Mouse (Mus musculus) liver, embryonic 12.5 days (tissue): ENCODE data around the gene Prune1. TPM values are rescaled to one million over a fixed set of nuclear protein-coding genes. Genes with fewer than 3 reads are reported as not detected.
A peak's percentile ranks its signal among the peaks of the same experiment; 100 is the strongest.

Source experiments
- ATAC-seq: fragments of 200-750 bp; cut with Nextera tagmentation; 2 replicates; pipeline ENCODE4 v1.8.0; 2017; ENCODE audit warnings: moderate number of reproducible peaks, mild to moderate bottlenecking, moderate library complexity
- H3K27ac ChIP-seq: fragments of 300-500 bp; sonication (generic); 2 replicates; pipeline ENCODE4 v1.5.1; 2016; ENCODE audit warnings: mild to moderate bottlenecking
- H3K27me3 ChIP-seq: fragments of 300-500 bp; sonication (generic); replicated peaks from 2 replicates; pipeline ENCODE4 v1.6.1; 2016; ENCODE audit warnings: mild to moderate bottlenecking, moderate library complexity
- H3K36me3 ChIP-seq: fragments of 300-500 bp; sonication (generic); 2 replicates; pipeline ENCODE4 v1.6.1; 2016; ENCODE audit warnings: mild to moderate bottlenecking, moderate library complexity
- H3K4me1 ChIP-seq: fragments of 300-500 bp; sonication (generic); 2 replicates; pipeline ENCODE4 v1.6.1; 2016
- H3K4me2 ChIP-seq: fragments of 300-500 bp; sonication (generic); 2 replicates; pipeline ENCODE4 v1.6.1; 2016; ENCODE audit warnings: mild to moderate bottlenecking, moderate library complexity
- H3K4me3 ChIP-seq: fragments of 300-500 bp; sonication (generic); 2 replicates; pipeline ENCODE4 v1.5.1; 2016; ENCODE audit warnings: mild to moderate bottlenecking, moderate library complexity
- H3K9ac ChIP-seq: fragments of 300-500 bp; sonication (generic); 2 replicates; pipeline ENCODE4 v1.6.1; 2016; ENCODE audit warnings: mild to moderate bottlenecking, moderate library complexity
- H3K9me3 ChIP-seq: fragments of 300-500 bp; sonication (generic); replicated peaks from 2 replicates; pipeline ENCODE4 v1.6.1; 2016; ENCODE audit warnings: mild to moderate bottlenecking, moderate library complexity
- WGBS: fragments of 180-500 bp; shearing (Covaris S2); methylation state at CpG from one replicate; pipeline ENCODE4 v1.1.7; 2016; ENCODE audit not compliant: insufficient replicate concordance; 5-methylcytosine and 5-hydroxymethylcytosine counted together
- polyA plus RNA-seq: library from polyadenylated mRNA; unstranded; fragments of >200 nt; fragmentation: Nextera tagmentation; extraction: Ambion mirVana; gene quantifications from 2 replicates; pipeline ENCODE4 v1.2.1, GENCODE M21; 2016

The Prune1 gene
- polyA plus RNA-seq, 1 experiment from 2014 or later: 11.8 TPM

GRCm38 (mm10) chr3:95296103-95296469, 14.2 kb upstream of the Prune1 start:
- Histone ChIP-seq H3K4me1 (peaks cover 44% of the 10 kb centered on the region), H3K4me3 (no peak overlapping the region), H3K27ac (no peak overlapping the region), H3K36me3 (peaks cover 55% of the 10 kb centered on the region), H3K4me2 (no peak overlapping the region), H3K9me3 (no peaks in the 10 kb centered on the region), H3K27me3 (no peaks in the 10 kb centered on the region), H3K9ac (0 out of 2 replicates have a peak overlapping the region, but pooled peaks have one; percentile 28)
- 22% methylated on average over 5 of the region's 5 CpGs for whole genome bisulfite sequencing
- ATAC-seq: no peak

- Histone ChIP-seq H3K27ac (peak overlapping the region; percentile 30; the same call in 1 of the 2 replicates), H3K9ac (peak overlapping the region; percentile 28; the same call in 1 of the 2 replicates), H3K4me3 (no peak overlapping the region), H3K27me3 (no peaks in the 10 kb centered on the region), H3K36me3 (peaks cover 58% of the 10 kb centered on the region), H3K9me3 (no peaks in the 10 kb centered on the region), H3K4me2 (no peak overlapping the region; the same call in 1 of the 2 replicates), H3K4me1 (peaks cover 44% of the 10 kb centered on the region)
- WGBS: 77% methylated on average over 11 of the region's 11 CpGs
- 0 out of 2 replicates have a peak, but pooled peaks have one; percentile 23 for ATAC-seq
Measured at GRCm38 (mm10) chr3:95295321-95296102, 13.6 kb upstream of the Prune1 start.

- Histone ChIP-seq H3K4me3 (no peak overlapping the region), H3K36me3 (peaks cover 60% of the 10 kb centered on the region), H3K27ac (peak overlapping the region; percentile 11; the same call in 1 of the 2 replicates), H3K4me2 (no peak overlapping the region), H3K9me3 (no peaks in the 10 kb centered on the region), H3K9ac (no peak overlapping the region), H3K27me3 (no peaks in the 10 kb centered on the region), H3K4me1 (peaks cover 44% of the 10 kb centered on the region)
- ATAC-seq: no peak
- WGBS: 81% methylated on average over 5 of the region's 5 CpGs
Measured at GRCm38 (mm10) chr3:95294718-95295117, 12.8 kb upstream of the Prune1 start.

- Histone ChIP-seq H3K9ac (no peak overlapping the region), H3K27me3 (no peaks in the 10 kb centered on the region), H3K4me2 (no peak overlapping the region), H3K4me3 (no peak overlapping the region), H3K27ac (peak overlapping the region; percentile 11; the same call in 1 of the 2 replicates), H3K36me3 (peaks cover 60% of the 10 kb centered on the region), H3K4me1 (peaks cover 44% of the 10 kb centered on the region), H3K9me3 (no peaks in the 10 kb centered on the region)
- no peak for ATAC-seq
- WGBS: 61% methylated on average over 7 of the region's 7 CpGs
Measured at GRCm38 (mm10) chr3:95294316-95294715, 12.4 kb upstream of the Prune1 start.

- Histone ChIP-seq H3K9ac (no peak overlapping the region), H3K27me3 (no peaks in the 10 kb centered on the region), H3K4me2 (no peak overlapping the region), H3K9me3 (no peaks in the 10 kb centered on the region), H3K27ac (peak overlapping the region; percentile 58; the same call in 1 of the 2 replicates), H3K36me3 (peaks cover 65% of the 10 kb centered on the region), H3K4me1 (peaks cover 44% of the 10 kb centered on the region), H3K4me3 (no peak overlapping the region)
- WGBS: 24% methylated on average over 11 of the region's 11 CpGs
- 0 out of 2 replicates have a peak, but pooled peaks have one; percentile 11 for ATAC-seq
Measured at GRCm38 (mm10) chr3:95293537-95293936, 11.7 kb upstream of the Prune1 start.

- Histone ChIP-seq H3K9ac (no peak overlapping the region), H3K36me3 (peaks cover 71% of the 10 kb centered on the region), H3K27me3 (no peaks in the 10 kb centered on the region), H3K4me3 (no peak overlapping the region), H3K4me2 (no peak overlapping the region), H3K4me1 (peaks cover 39% of the 10 kb centered on the region), H3K9me3 (no peaks in the 10 kb centered on the region), H3K27ac (0 out of 2 replicates have a peak overlapping the region, but pooled peaks have one; percentile 58)
- WGBS: 79% methylated on average over 2 of the region's 2 CpGs
- no peak for ATAC-seq
Measured at GRCm38 (mm10) chr3:95292899-95293298, 11.0 kb upstream of the Prune1 start.

- no peak overlapping the region for H3K9ac ChIP-seq
- ATAC-seq: no peak
- H3K4me3 ChIP-seq: no peak overlapping the region
- H3K27me3 ChIP-seq: no peaks in the 10 kb centered on the region
- no peak overlapping the region for H3K4me2 ChIP-seq
- H3K36me3 ChIP-seq: peaks cover 64% of the 10 kb centered on the region
- WGBS: 71% methylated on average over 4 of the region's 4 CpGs
- no peak overlapping the region for H3K27ac ChIP-seq
- no peaks in the 10 kb centered on the region for H3K9me3 ChIP-seq
- H3K4me1 ChIP-seq: peaks cover 37% of the 10 kb centered on the region
Measured at GRCm38 (mm10) chr3:95291041-95291440, 9.2 kb upstream of the Prune1 start.

- Histone ChIP-seq H3K4me2 (no peak overlapping the region), H3K4me3 (no peak overlapping the region), H3K9me3 (no peaks in the 10 kb centered on the region), H3K9ac (no peak overlapping the region), H3K4me1 (peaks cover 38% of the 10 kb centered on the region), H3K27me3 (no peaks in the 10 kb centered on the region), H3K27ac (no peak overlapping the region), H3K36me3 (peaks cover 56% of the 10 kb centered on the region)
- ATAC-seq: no peak
- WGBS: 73% methylated on average over 6 of the region's 6 CpGs
Measured at GRCm38 (mm10) chr3:95290156-95290555, 8.3 kb upstream of the Prune1 start.

GRCm38 (mm10) chr3:95289419-95289818, 7.5 kb upstream of the Prune1 start:
- no peaks in the 10 kb centered on the region for H3K9me3 ChIP-seq
- H3K27ac ChIP-seq: no peak overlapping the region
- WGBS: 83% methylated on average over 4 of the region's 4 CpGs
- no peak overlapping the region for H3K4me3 ChIP-seq
- H3K36me3 ChIP-seq: peaks cover 54% of the 10 kb centered on the region
- peaks cover 37% of the 10 kb centered on the region for H3K4me1 ChIP-seq
- no peak overlapping the region for H3K9ac ChIP-seq
- no peaks in the 10 kb centered on the region for H3K27me3 ChIP-seq
- H3K4me2 ChIP-seq: no peak overlapping the region
- no peak for ATAC-seq

GRCm38 (mm10) chr3:95287541-95287940, 5.7 kb upstream of the Prune1 start:
- 72% methylated on average over 3 of the region's 3 CpGs for WGBS
- H3K36me3 ChIP-seq: peaks cover 40% of the 10 kb centered on the region
- no peak for ATAC-seq

GRCm38 (mm10) chr3:95286510-95286909, 4.6 kb upstream of the Prune1 start:
- H3K4me3 ChIP-seq: no peak overlapping the region
- no peaks in the 10 kb centered on the region for H3K27me3 ChIP-seq
- no peak overlapping the region for H3K9ac ChIP-seq
- no peaks in the 10 kb centered on the region for H3K9me3 ChIP-seq
- no peak for ATAC-seq
- WGBS: 45% methylated on average over 7 of the region's 7 CpGs
- H3K36me3 ChIP-seq: peaks cover 35% of the 10 kb centered on the region
- no peak overlapping the region for H3K27ac ChIP-seq
- H3K4me2 ChIP-seq: no peak overlapping the region
- H3K4me1 ChIP-seq: peaks cover 32% of the 10 kb centered on the region

More at GRCm38 (mm10) chr3:95287541-95287940, 5.7 kb upstream of the Prune1 start:
- Histone ChIP-seq H3K4me3 (no peak overlapping the region), H3K9ac (no peak overlapping the region), H3K4me2 (no peak overlapping the region), H3K9me3 (no peaks in the 10 kb centered on the region), H3K27me3 (no peaks in the 10 kb centered on the region), H3K4me1 (peaks cover 32% of the 10 kb centered on the region), H3K27ac (no peak overlapping the region)

- peaks cover 35% of the 10 kb centered on the region for H3K36me3 ChIP-seq
- 58% methylated on average over 5 of the region's 5 CpGs for WGBS
Measured at GRCm38 (mm10) chr3:95286011-95286410, 4.1 kb upstream of the Prune1 start.

More at GRCm38 (mm10) chr3:95286011-95286410, 4.1 kb upstream of the Prune1 start:
- no peak overlapping the region for H3K4me3 ChIP-seq
- no peak overlapping the region for H3K9ac ChIP-seq
- no peaks in the 10 kb centered on the region for H3K9me3 ChIP-seq
- no peak overlapping the region for H3K4me2 ChIP-seq
- ATAC-seq: no peak
- peaks cover 34% of the 10 kb centered on the region for H3K4me1 ChIP-seq
- H3K27ac ChIP-seq: no peak overlapping the region
- no peaks in the 10 kb centered on the region for H3K27me3 ChIP-seq
